Mouse (Mus musculus) kidney, postnatal 0 days (tissue): Measurements from ENCODE around the gene Smim26. TPM values are rescaled to one million over a fixed set of nuclear protein-coding genes. Genes with fewer than 3 reads are reported as not detected.
A peak's percentile ranks its signal among the peaks of the same experiment; 100 is the strongest.

Experiments
- ATAC-seq: fragments of 200-750 bp; cut with Nextera tagmentation; replicated peaks from 2 replicates; pipeline ENCODE4 v1.8.0; 2017; ENCODE audit warnings: low read depth, moderate number of reproducible peaks, moderate TSS enrichment, moderate library complexity; ENCODE audit not compliant: low FRiP score
- DNase-seq: peaks from one replicate; pipeline ENCODE4 v3.0.0-alpha.2; 2016; ENCODE audit warnings: low spot score
- H3K27ac ChIP-seq: fragments of 300-500 bp; sonication (generic); 2 replicates; pipeline ENCODE4 v1.5.1; 2014; ENCODE audit warnings: mild to moderate bottlenecking
- H3K27me3 ChIP-seq: fragments of 300-500 bp; sonication (generic); 2 replicates; pipeline ENCODE4 v1.6.1; 2014; ENCODE audit warnings: low read length, mixed read lengths; ENCODE audit not compliant: insufficient read depth
- H3K36me3 ChIP-seq: fragments of 300-500 bp; sonication (generic); 2 replicates; pipeline ENCODE4 v1.6.1; 2014; ENCODE audit warnings: low read length, mixed read lengths; ENCODE audit not compliant: insufficient read depth
- H3K4me1 ChIP-seq: fragments of 300-500 bp; sonication (generic); replicated peaks from 2 replicates; pipeline ENCODE4 v1.6.1; 2014; ENCODE audit warnings: antibody characterized with exemption, low read length, mixed read lengths; ENCODE audit not compliant: insufficient read depth
- H3K4me2 ChIP-seq: fragments of 300-500 bp; sonication (generic); 2 replicates; pipeline ENCODE4 v1.6.1; 2014; ENCODE audit warnings: mild to moderate bottlenecking, low read length, moderate library complexity, mixed read lengths
- H3K4me3 ChIP-seq: fragments of 300-500 bp; sonication (generic); replicated peaks from 2 replicates; pipeline ENCODE4 v1.5.1; 2014; ENCODE audit warnings: low read depth, low read length
- H3K9ac ChIP-seq: fragments of 300-500 bp; sonication (generic); 2 replicates; pipeline ENCODE4 v1.6.1; 2014; ENCODE audit warnings: low read depth, low read length
- H3K9me3 ChIP-seq: fragments of 300-500 bp; sonication (generic); replicated peaks from 2 replicates; pipeline ENCODE4 v1.6.1; 2016; ENCODE audit warnings: low read length, inconsistent platforms, mixed read lengths
- CTCF ChIP-seq: IDR thresholded peaks from 2 replicates; pipeline ENCODE4 v1.5.1; 2016; ENCODE audit warnings: antibody characterized with exemption, low read depth, mild to moderate bottlenecking, moderate library complexity
- WGBS: fragments of 180-500 bp; shearing (Covaris S2); extraction: QIAGEN DNeasy Blood & Tissue Kit; methylation state at CpG from one replicate; pipeline ENCODE4 v1.1.7; 2014; 5-methylcytosine and 5-hydroxymethylcytosine counted together
- polyA plus RNA-seq: library from polyadenylated mRNA; unstranded; fragments of >200 nt; fragmentation: Nextera tagmentation; extraction: Ambion mirVana; gene quantifications from 2 replicates; pipeline ENCODE4 v1.2.1, GENCODE M21; 2015

Smim26 gene
- polyA plus RNA-seq, 1 experiment from 2014 or later, result 90.6 TPM

DNA sequence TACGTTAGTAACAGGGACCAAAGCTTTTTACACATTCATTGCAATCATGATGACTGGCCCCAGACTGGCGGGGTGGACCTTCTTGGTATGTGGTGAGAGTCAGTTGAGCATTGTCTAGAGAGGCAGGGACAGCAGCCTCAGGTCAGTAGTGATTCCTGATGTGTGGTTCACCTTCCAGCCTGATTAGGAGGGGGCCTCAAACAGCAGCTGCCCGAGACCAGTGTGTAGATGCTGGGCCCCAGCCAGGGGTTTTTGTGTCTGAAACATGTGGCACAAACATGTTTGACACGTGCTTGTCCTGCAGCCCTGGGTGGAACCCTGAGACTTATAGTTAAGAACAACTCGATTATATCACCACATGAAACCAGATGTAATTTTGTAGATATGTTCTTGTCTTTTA lies 40.4 kb downstream of the Smim26 start:
- no peak overlapping the region for H3K9ac ChIP-seq
- no peaks in the 10 kb centered on the region for H3K36me3 ChIP-seq
- H3K27me3 ChIP-seq, result no peaks in the 10 kb centered on the region
- DNase-seq (no peak), ATAC-seq (0 out of 2 replicates have a peak, but pooled peaks have one; percentile 29)
- no peaks in the 10 kb centered on the region for H3K4me1 ChIP-seq
- no peak for TF ChIP-seq CTCF
- H3K4me3 ChIP-seq, result no peak overlapping the region
- 64% methylated on average over 5 of the region's 5 CpGs for WGBS
- H3K4me2 ChIP-seq, result no peak overlapping the region
- H3K27ac ChIP-seq, result no peak overlapping the region; the same call in 1 of the 2 replicates
- no peaks in the 10 kb centered on the region for H3K9me3 ChIP-seq

DNA sequence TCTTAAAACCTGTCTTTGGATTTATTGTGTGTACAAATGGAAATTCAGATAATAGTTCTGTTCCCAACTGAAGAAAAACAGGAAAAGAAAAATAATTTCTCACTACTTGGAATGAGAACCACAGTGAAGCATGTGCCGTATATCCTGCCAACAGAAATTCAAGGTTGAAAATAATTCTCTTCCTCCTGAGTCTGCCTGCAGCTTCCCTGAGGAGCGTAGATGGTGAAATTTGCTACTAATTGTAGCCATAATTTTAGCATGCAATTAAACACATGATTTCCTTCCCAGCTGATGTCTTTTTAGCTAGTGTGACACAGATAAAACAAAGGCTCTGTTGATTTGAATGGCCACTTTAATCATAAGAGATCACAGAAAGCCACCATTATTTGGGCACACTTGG lies 40.9 kb downstream of the Smim26 start:
- no peak for TF ChIP-seq CTCF
- no peaks in the 10 kb centered on the region for H3K9me3 ChIP-seq
- no peaks in the 10 kb centered on the region for H3K36me3 ChIP-seq
- H3K27me3 ChIP-seq, result no peaks in the 10 kb centered on the region
- peak; percentile 57 for DNase-seq
- no peak overlapping the region for H3K9ac ChIP-seq
- no peak overlapping the region for H3K4me3 ChIP-seq
- H3K4me2 ChIP-seq, result no peak overlapping the region
- ATAC-seq, result no peak
- no peak overlapping the region for H3K27ac ChIP-seq
- 48% methylated on average over 2 of the region's 2 CpGs for WGBS
- no peaks in the 10 kb centered on the region for H3K4me1 ChIP-seq

DNA sequence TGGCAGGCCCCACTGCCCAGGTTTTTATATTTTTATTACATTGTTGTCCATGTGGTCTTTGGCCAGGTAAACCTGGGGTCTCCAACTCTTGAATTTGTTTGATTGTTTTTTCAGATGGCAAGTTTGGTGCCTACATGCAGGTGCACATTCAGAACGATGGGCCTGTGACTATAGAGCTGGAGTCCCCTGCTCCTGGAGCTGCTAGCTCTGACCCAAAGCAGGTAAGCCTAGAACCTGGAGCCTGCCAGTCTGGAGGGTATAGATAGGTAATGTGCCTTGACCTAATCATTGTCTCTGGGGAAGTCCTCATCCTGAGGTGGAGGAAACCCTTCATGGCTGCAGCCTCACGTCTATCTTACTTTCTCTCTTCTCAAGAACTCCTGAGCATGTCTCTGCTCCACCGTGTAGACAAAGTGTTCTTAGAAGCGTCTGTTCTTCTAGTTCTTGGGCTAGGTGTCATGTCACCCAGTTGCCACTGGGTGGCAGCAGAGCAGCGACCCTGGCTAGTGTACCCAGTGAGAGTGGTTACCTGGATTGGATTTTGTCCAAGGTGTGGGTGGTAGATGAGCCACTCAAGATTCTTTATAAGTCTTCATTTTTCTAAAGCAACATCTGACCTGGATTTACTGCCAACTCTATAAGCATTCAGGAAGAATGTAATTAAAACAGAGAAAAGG lies 41.9 kb downstream of the Smim26 start:
- 20% methylated on average over 5 of the region's 5 CpGs for WGBS
- Histone ChIP-seq H3K27ac (no peak overlapping the region), H3K36me3 (no peaks in the 10 kb centered on the region), H3K4me2 (no peak overlapping the region), H3K4me3 (no peak overlapping the region), H3K9ac (no peak overlapping the region), H3K27me3 (no peaks in the 10 kb centered on the region), H3K9me3 (no peaks in the 10 kb centered on the region), H3K4me1 (no peaks in the 10 kb centered on the region)
- peak; percentile 90 for TF ChIP-seq CTCF
- DNase-seq, result peak; percentile 66
- ATAC-seq, result 0 out of 2 replicates have a peak, but pooled peaks have one; percentile 65

DNA sequence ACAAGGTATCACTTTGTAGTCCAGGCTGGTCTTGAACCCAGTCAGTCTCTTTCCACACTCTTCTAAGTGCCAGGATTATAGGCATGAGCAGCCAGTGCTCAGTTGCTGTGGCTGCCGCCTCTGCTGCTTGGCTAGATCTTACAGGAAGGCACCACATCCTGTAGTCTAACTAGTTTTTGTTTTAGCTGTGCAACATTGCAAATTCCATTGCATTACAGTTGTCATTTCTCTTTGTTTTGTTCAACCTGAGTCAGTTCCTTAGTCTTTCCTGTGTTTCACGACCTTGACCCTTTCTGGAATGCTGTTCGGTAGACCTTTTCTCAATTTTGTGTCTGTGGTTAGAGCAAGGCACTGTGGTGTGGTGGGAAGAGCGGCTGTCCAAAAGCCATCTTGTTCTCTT lies 43.4 kb downstream of the Smim26 start:
- Histone ChIP-seq H3K9ac (no peak overlapping the region), H3K36me3 (no peaks in the 10 kb centered on the region)
- 63% methylated on average over 4 of the region's 4 CpGs for WGBS

DNA sequence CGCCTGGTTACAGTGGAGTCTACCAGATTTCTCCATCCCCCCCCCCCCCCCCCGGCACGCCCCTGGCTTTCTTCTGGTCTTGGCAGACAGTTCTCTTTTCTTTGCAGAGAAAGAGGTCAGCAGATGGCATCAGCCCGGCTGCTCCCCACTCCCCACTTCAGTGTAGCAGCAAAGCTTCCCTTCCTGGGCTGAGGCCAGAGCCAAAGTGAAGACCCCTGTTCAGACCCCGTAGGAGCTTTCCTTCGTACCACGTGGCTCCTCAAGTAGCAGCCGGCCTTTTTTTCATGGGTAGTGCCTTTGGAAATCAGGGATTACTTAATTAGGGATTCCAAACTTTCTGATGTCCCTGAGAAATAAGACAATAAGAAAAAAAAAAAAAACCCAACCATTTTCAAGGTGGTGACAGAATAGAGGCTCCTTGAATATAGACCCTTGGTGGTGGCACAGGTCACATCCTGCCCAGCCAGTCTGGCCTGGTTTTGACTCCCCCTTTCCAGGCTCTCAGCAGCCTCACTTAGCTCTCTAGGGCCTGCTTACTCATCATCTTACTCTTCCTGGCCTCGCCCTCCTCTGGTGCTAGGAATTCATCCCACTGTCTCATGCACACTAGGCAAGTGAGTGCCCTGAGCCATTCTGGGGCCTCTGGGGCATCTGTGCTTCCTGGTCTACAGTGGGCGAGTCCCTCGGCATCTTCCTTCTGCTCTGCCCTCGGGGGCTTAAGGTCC lies 44.0 kb downstream of the Smim26 start:
- no peak for DNase-seq
- Histone ChIP-seq H3K9ac (no peak overlapping the region), H3K4me1 (no peaks in the 10 kb centered on the region), H3K36me3 (no peaks in the 10 kb centered on the region), H3K4me2 (no peak overlapping the region), H3K9me3 (no peaks in the 10 kb centered on the region), H3K27me3 (no peaks in the 10 kb centered on the region), H3K4me3 (no peak overlapping the region), H3K27ac (no peak overlapping the region)
- TF ChIP-seq CTCF, result no peak
- ATAC-seq, result no peak
- WGBS, result 81% methylated on average over 12 of the region's 12 CpGs

More for the DNA sequence above, 43.4 kb downstream of the Smim26 start:
- no peak for ATAC-seq
- Histone ChIP-seq H3K27ac (no peak overlapping the region), H3K4me1 (no peaks in the 10 kb centered on the region), H3K27me3 (no peaks in the 10 kb centered on the region), H3K4me2 (no peak overlapping the region), H3K4me3 (no peak overlapping the region), H3K9me3 (no peaks in the 10 kb centered on the region)
- no peak for TF ChIP-seq CTCF
- peak; percentile 16 for DNase-seq

DNA sequence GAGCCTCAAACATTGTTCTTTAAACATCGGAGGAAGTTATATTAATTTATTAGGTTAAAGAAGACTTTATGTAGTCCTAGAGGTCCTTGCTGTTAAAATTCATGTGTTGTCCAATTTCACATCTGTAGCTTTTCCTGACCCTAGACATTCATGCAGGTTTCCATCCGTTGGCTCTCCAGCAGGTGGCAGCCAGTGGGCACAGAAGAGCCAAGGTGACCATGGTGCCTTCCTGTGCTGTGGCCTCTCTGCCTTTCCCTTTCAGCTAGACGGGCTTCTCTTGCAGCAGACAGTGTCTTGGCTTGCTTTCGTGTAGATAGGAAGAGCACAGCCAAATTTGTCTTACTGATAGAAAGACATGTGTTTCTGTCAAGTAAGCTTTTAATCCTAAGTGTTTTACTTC lies 44.9 kb downstream of the Smim26 start:
- WGBS, result 46% methylated on average over 4 of the region's 4 CpGs
- no peak overlapping the region for H3K4me3 ChIP-seq
- no peak for ATAC-seq

More for the DNA sequence above, 44.9 kb downstream of the Smim26 start:
- Histone ChIP-seq H3K4me2 (no peak overlapping the region), H3K36me3 (no peaks in the 10 kb centered on the region), H3K27me3 (no peaks in the 10 kb centered on the region), H3K27ac (no peak overlapping the region), H3K9me3 (no peaks in the 10 kb centered on the region), H3K4me1 (no peaks in the 10 kb centered on the region), H3K9ac (no peak overlapping the region)
- DNase-seq, result peak; percentile 49
- peak; percentile 73 for TF ChIP-seq CTCF
